Comparison of ENCODE assay signal across 8 mouse cellular contexts in the genomic region with DNA sequence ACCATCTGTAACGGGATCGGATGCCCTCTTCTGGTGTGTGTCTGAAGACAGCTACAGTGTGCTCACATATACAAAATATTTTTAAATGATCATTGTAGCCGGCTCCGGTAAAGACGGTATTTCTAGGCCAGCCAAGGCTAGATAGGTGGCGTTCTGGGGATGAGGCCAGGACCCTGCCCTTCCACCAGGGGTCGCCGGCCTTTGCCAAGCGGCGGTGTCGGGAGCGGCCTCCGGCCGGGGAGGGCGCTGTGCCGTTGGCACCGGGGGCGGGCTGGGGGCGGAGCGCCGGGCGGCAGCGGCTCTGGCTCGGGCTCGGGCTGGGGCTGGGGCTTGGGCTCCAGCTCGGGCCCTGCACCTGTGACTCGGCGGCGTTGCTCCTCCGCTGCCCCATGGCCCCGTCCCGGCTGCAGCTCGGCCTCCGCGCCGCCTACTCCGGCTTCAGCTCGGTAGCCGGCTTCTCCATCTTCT. TPM values are rescaled to one million over a fixed set of nuclear protein-coding genes. Genes with fewer than 3 reads are reported as not detected.
A peak's percentile ranks its signal among the peaks of the same experiment; 100 is the strongest.
DNase-seq lines count a peak whose midpoint lies in the region; ATAC-seq and TF ChIP-seq lines count a peak whose summit lies in the region.

No protein-coding gene starts in this region.

- DNase-seq in 3134 (ENCODE audit: extremely low read depth, insufficient read length, low spot score), result peak; percentile 90
- DNase-seq in adrenal gland, postnatal 25 days, result peak; percentile 96
- DNase-seq in embryonic facial prominence, embryonic 11.5 days (ENCODE audit: low spot score), result peak; percentile 88
- peak; percentile 81 for DNase-seq in heart, adult 8-10 months (ENCODE audit: low spot score)
- peak; percentile 89 for DNase-seq in kidney, adult 9 months
- peak; percentile 73 for DNase-seq in limb, embryonic 14.5 days (ENCODE audit: low spot score)
- DNase-seq in spleen, adult 2 months (ENCODE audit: low read depth in 1 of 2, low spot score in 2 of 2), result peak; percentile 77 to 90

- ATAC-seq in embryonic facial prominence, embryonic 11.5 days (replicated peaks; ENCODE audit: insufficient number of reproducible peaks, low FRiP score, low TSS enrichment, low read depth), result peak; percentile 80
- peak; percentile 60 for ATAC-seq in limb, embryonic 14.5 days (ENCODE audit: low FRiP score, low read depth)
- peak; percentile 87 for ATAC-seq in midbrain, embryonic 16.5 days

- no peaks in the 10 kb centered on the region for H3K36me3 ChIP-seq in embryonic facial prominence, embryonic 11.5 days (replicated peaks; ENCODE audit: control insufficient read depth, insufficient read depth, low read depth, low read length)
- H3K36me3 ChIP-seq in limb, embryonic 14.5 days (ENCODE audit: control insufficient read depth, insufficient read depth, low read length), result no peaks in the 10 kb centered on the region
- H3K36me3 ChIP-seq in midbrain, embryonic 16.5 days (ENCODE audit: control insufficient read depth, insufficient read depth, low read length), result no peaks in the 10 kb centered on the region
- no peaks in the 10 kb centered on the region for H3K36me3 ChIP-seq in spleen, adult 2 months (ENCODE audit: control insufficient read depth, insufficient read depth, low read length)

- peak; percentile 68; the same call in 1 of the 2 replicates for TF ChIP-seq POLR2A in limb, embryonic 14.5 days (IDR thresholded peaks at IDR 0.05; ENCODE audit: borderline replicate concordance, extremely low read depth, insufficient read depth, insufficient read length)
- TF ChIP-seq POLR2A in spleen, adult 2 months (IDR thresholded peaks at IDR 0.05; ENCODE audit: low read depth, low read length), result peak; percentile 89

- H3K4me2 ChIP-seq in embryonic facial prominence, embryonic 11.5 days (ENCODE audit: low read depth, low read length), result peak overlapping the region; percentile 95
- peak overlapping the region; percentile 88 for H3K4me2 ChIP-seq in limb, embryonic 14.5 days (replicated peaks; ENCODE audit: low read depth, low read length, severe bottlenecking)
- H3K4me2 ChIP-seq in midbrain, embryonic 16.5 days (ENCODE audit: low read length), result peak overlapping the region; percentile 81

- no peaks in the 10 kb centered on the region for H3K27me3 ChIP-seq in embryonic facial prominence, embryonic 11.5 days (ENCODE audit: control insufficient read depth, insufficient read depth, low read length)
- H3K27me3 ChIP-seq in limb, embryonic 14.5 days (ENCODE audit: control insufficient read depth, insufficient read depth, low read length), result no peaks in the 10 kb centered on the region
- peaks cover 3% of the 10 kb centered on the region; the same call in 1 of the 2 replicates for H3K27me3 ChIP-seq in midbrain, embryonic 16.5 days (ENCODE audit: control insufficient read depth, insufficient read depth, low read depth, low read length)
- no peaks in the 10 kb centered on the region for H3K27me3 ChIP-seq in spleen, adult 2 months (ENCODE audit: control insufficient read depth, insufficient read depth, low read length)

- 4% methylated on average over 35 of the region's 39 CpGs for WGBS in embryonic facial prominence, embryonic 11.5 days
- WGBS in limb, embryonic 14.5 days, result 3% methylated on average over 33 of the region's 39 CpGs
- 4% methylated on average over 29 of the region's 39 CpGs for WGBS in midbrain, embryonic 16.5 days
- 2% methylated on average over 39 of the region's 39 CpGs for WGBS in spleen, adult 2 months

- peak overlapping the region; percentile 76 for H3K9ac ChIP-seq in embryonic facial prominence, embryonic 11.5 days (replicated peaks; ENCODE audit: low read length)
- peak overlapping the region; percentile 81 for H3K9ac ChIP-seq in limb, embryonic 14.5 days (ENCODE audit: low read depth, low read length, severe bottlenecking)
- peak overlapping the region; percentile 93 for H3K9ac ChIP-seq in midbrain, embryonic 16.5 days (ENCODE audit: low read depth, low read length)

- TF ChIP-seq CTCF in spleen, adult 2 months (IDR thresholded peaks at IDR 0.05; ENCODE audit: extremely low read depth, insufficient read depth, insufficient read length, insufficient replicate concordance), result peak; percentile 99

- peak overlapping the region; percentile 79 for H3K4me3 ChIP-seq in embryonic facial prominence, embryonic 11.5 days (ENCODE audit: low read depth, low read length)
- peak overlapping the region; percentile 75 for H3K4me3 ChIP-seq in limb, embryonic 14.5 days (replicated peaks; ENCODE audit: low read length)
- H3K4me3 ChIP-seq in midbrain, embryonic 16.5 days (ENCODE audit: low read depth, low read length), result peak overlapping the region; percentile 75
- peak overlapping the region; percentile 82 for H3K4me3 ChIP-seq in spleen, adult 2 months (ENCODE audit: extremely low read depth, insufficient read depth, insufficient read length)

- peaks cover 2% of the 10 kb centered on the region for H3K4me1 ChIP-seq in embryonic facial prominence, embryonic 11.5 days (ENCODE audit: control insufficient read depth, insufficient read depth, low read length)
- H3K4me1 ChIP-seq in limb, embryonic 14.5 days (ENCODE audit: control insufficient read depth, insufficient read depth, low read length), result peaks cover 32% of the 10 kb centered on the region
- peaks cover 19% of the 10 kb centered on the region; the same call in 1 of the 2 replicates for H3K4me1 ChIP-seq in midbrain, embryonic 16.5 days (ENCODE audit: control insufficient read depth, insufficient read depth, low read length)
- H3K4me1 ChIP-seq in spleen, adult 2 months (ENCODE audit: control insufficient read depth, insufficient read depth, insufficient read length), result peaks cover 10% of the 10 kb centered on the region; the same call in 1 of the 2 replicates

- H3K27ac ChIP-seq in embryonic facial prominence, embryonic 11.5 days (replicated peaks; ENCODE audit: low read depth, low read length), result no peak overlapping the region
- H3K27ac ChIP-seq in limb, embryonic 14.5 days (replicated peaks; ENCODE audit: low read depth, low read length), result no peak overlapping the region
- peak overlapping the region; percentile 64 for H3K27ac ChIP-seq in midbrain, embryonic 16.5 days (ENCODE audit: low read length)
- peak overlapping the region; percentile 75 for H3K27ac ChIP-seq in spleen, adult 2 months (ENCODE audit: insufficient read depth, low read length)

- H3K9me3 ChIP-seq in embryonic facial prominence, embryonic 11.5 days (replicated peaks; ENCODE audit: control insufficient read depth, low read length), result no peaks in the 10 kb centered on the region
- no peaks in the 10 kb centered on the region for H3K9me3 ChIP-seq in limb, embryonic 14.5 days (ENCODE audit: control insufficient read depth, low read length)
- H3K9me3 ChIP-seq in midbrain, embryonic 16.5 days (replicated peaks; ENCODE audit: control insufficient read depth, low read length, poor library complexity, severe bottlenecking), result no peaks in the 10 kb centered on the region

RNA-seq across cellular contexts. Expression of gene Slc48a1, which starts 5.8 kb away (rescaled TPM):
- total RNA-seq in adrenal gland, postnatal 25 days (2021), result 92.4 and 108 TPM in 2 replicates
- polyA plus RNA-seq in embryonic facial prominence, embryonic 11.5 days (2014; fragmentation: Nextera tagmentation; extraction: Ambion mirVana), result 18.9 and 22.8 TPM in 2 replicates
- total RNA-seq in heart, adult 8-10 months (2022), result 10 to 100 TPM; 63.6 to 76.6 (median 67.9) TPM
- 23.4 and 29.1 TPM in 2 replicates for polyA plus RNA-seq in limb, embryonic 14.5 days (2012; rRNA removed)
- 46.2 and 47.3 TPM in 2 replicates for polyA plus RNA-seq in limb, embryonic 14.5 days (2014; fragmentation: Nextera tagmentation; extraction: Ambion mirVana)
- 92.1 and 100 TPM in 2 replicates for polyA plus RNA-seq in midbrain, embryonic 16.5 days (2015; fragmentation: Nextera tagmentation; extraction: Ambion mirVana)
- 94.0 and 117 TPM in 2 replicates for polyA plus RNA-seq in spleen, adult 2 months (2012; rRNA removed)

RNA-seq across cellular contexts. Expression of gene Rapgef3, which starts 16.4 kb away (rescaled TPM):
- total RNA-seq in adrenal gland, postnatal 25 days (2021), result 16.9 and 26.0 TPM in 2 replicates
- polyA plus RNA-seq in embryonic facial prominence, embryonic 11.5 days (2014; fragmentation: Nextera tagmentation; extraction: Ambion mirVana), result 2.2 and 2.4 TPM in 2 replicates
- 10 to 100 TPM; 20.5 to 27.4 (median 23.8) TPM for total RNA-seq in heart, adult 8-10 months (2022)
- polyA plus RNA-seq in limb, embryonic 14.5 days (2012; rRNA removed), result 21.7 and 30.9 TPM in 2 replicates
- polyA plus RNA-seq in limb, embryonic 14.5 days (2014; fragmentation: Nextera tagmentation; extraction: Ambion mirVana), result 8.0 and 8.4 TPM in 2 replicates
- 19.7 and 21.3 TPM in 2 replicates for polyA plus RNA-seq in midbrain, embryonic 16.5 days (2015; fragmentation: Nextera tagmentation; extraction: Ambion mirVana)
- polyA plus RNA-seq in spleen, adult 2 months (2012; rRNA removed), result 28.8 and 33.6 TPM in 2 replicates

RNA-seq across cellular contexts. Expression of gene Endou, which starts 53.0 kb away (rescaled TPM):
- total RNA-seq in adrenal gland, postnatal 25 days (2021), result 0.71 and 0.82 TPM in 2 replicates
- polyA plus RNA-seq in embryonic facial prominence, embryonic 11.5 days (2014; fragmentation: Nextera tagmentation; extraction: Ambion mirVana), result not detected in 2 replicates
- total RNA-seq in heart, adult 8-10 months (2022), result 1 to 10 TPM; 1.3 to 2.3 (median 1.7) TPM
- polyA plus RNA-seq in limb, embryonic 14.5 days (2012; rRNA removed), result 7.1 and 9.4 TPM in 2 replicates
- 8.7 and 11.6 TPM in 2 replicates for polyA plus RNA-seq in limb, embryonic 14.5 days (2014; fragmentation: Nextera tagmentation; extraction: Ambion mirVana)
- 0.14 and 0.23 TPM in 2 replicates for polyA plus RNA-seq in midbrain, embryonic 16.5 days (2015; fragmentation: Nextera tagmentation; extraction: Ambion mirVana)
- 3.0 and 4.1 TPM in 2 replicates for polyA plus RNA-seq in spleen, adult 2 months (2012; rRNA removed)

Comparison
In these comparisons a context has a peak if more than half of its experiments do, and no peak if none do; other contexts are left out.
1. H3K27ac ChIP-seq: peak in midbrain, embryonic 16.5 days (single experiment) and spleen, adult 2 months (single experiment); none in embryonic facial prominence, embryonic 11.5 days (single experiment) and limb, embryonic 14.5 days (single experiment).
2. Peak in every context shown above with its lines, with median percentiles within 50 percentile points of each other: DNase-seq, ATAC-seq, H3K4me2 ChIP-seq, H3K4me3 ChIP-seq and H3K9ac ChIP-seq.